Mouse (Mus musculus): ENCODE results near the gene Kif5c. TPM values are rescaled to one million over a fixed set of nuclear protein-coding genes. Genes with fewer than 3 reads are reported as not detected.

The Kif5c gene
- polyA plus RNA-seq, 1 experiment: 0.37 TPM

- no peak for DNase-seq
- 76% methylated on average over 7 of the region's 7 CpGs for WGBS
- no peak for TF ChIP-seq CTCF (IDR thresholded peaks at IDR 0.05; ENCODE audit: insufficient read depth, low read length)
- TF ChIP-seq POLR2A (IDR thresholded peaks at IDR 0.05; ENCODE audit: borderline replicate concordance, extremely low read depth, low read depth, low read length): no peak
- Histone ChIP-seq H3K4me1 (ENCODE audit: control insufficient read depth, insufficient read depth, low read length) (no peaks in the 10 kb centered on the region), H3K4me3 (replicated peaks; ENCODE audit: extremely low read depth, low read depth, low read length) (no peak overlapping the region)
Observed at GRCm38 (mm10) chr2:49757616-49758015, 138.5 kb downstream of the Kif5c start.

- Histone ChIP-seq H3K4me1 (ENCODE audit: control insufficient read depth, insufficient read depth, low read length) (no peaks in the 10 kb centered on the region), H3K4me3 (replicated peaks; ENCODE audit: extremely low read depth, low read depth, low read length) (no peak overlapping the region)
- DNase-seq: peak; percentile 11
- WGBS: 44% methylated on average over 7 of the region's 7 CpGs
- TF ChIP-seq POLR2A (IDR thresholded peaks at IDR 0.05; ENCODE audit: borderline replicate concordance, extremely low read depth, low read depth, low read length) (no peak), CTCF (IDR thresholded peaks at IDR 0.05; ENCODE audit: insufficient read depth, low read length) (peak; percentile 22; the same call in 1 of the 2 replicates)
Observed at GRCm38 (mm10) chr2:49764331-49764946, 145.3 kb downstream of the Kif5c start.

- WGBS: 78% methylated on average over 2 of the region's 2 CpGs
- H3K4me1 ChIP-seq (ENCODE audit: control insufficient read depth, insufficient read depth, low read length): no peaks in the 10 kb centered on the region
- no peak overlapping the region for H3K4me3 ChIP-seq (replicated peaks; ENCODE audit: extremely low read depth, low read depth, low read length)
- TF ChIP-seq POLR2A (IDR thresholded peaks at IDR 0.05; ENCODE audit: borderline replicate concordance, extremely low read depth, low read depth, low read length): no peak
- no peak for TF ChIP-seq CTCF (IDR thresholded peaks at IDR 0.05; ENCODE audit: insufficient read depth, low read length)
- no peak for DNase-seq
Observed at GRCm38 (mm10) chr2:49768916-49769315, 149.8 kb downstream of the Kif5c start.

- H3K4me3 ChIP-seq (replicated peaks; ENCODE audit: extremely low read depth, low read depth, low read length): no peak overlapping the region
- TF ChIP-seq CTCF (IDR thresholded peaks at IDR 0.05; ENCODE audit: insufficient read depth, low read length) (no peak), POLR2A (IDR thresholded peaks at IDR 0.05; ENCODE audit: borderline replicate concordance, extremely low read depth, low read depth, low read length) (no peak)
- no peak for DNase-seq
- 69% methylated on average over 5 of the region's 5 CpGs for WGBS
- H3K4me1 ChIP-seq (ENCODE audit: control insufficient read depth, insufficient read depth, low read length): no peaks in the 10 kb centered on the region
Observed at GRCm38 (mm10) chr2:49770440-49770839, 151.3 kb downstream of the Kif5c start.

- Histone ChIP-seq H3K4me1 (ENCODE audit: control insufficient read depth, insufficient read depth, low read length) (no peaks in the 10 kb centered on the region), H3K4me3 (replicated peaks; ENCODE audit: extremely low read depth, low read depth, low read length) (no peak overlapping the region)
- no peak for TF ChIP-seq POLR2A (IDR thresholded peaks at IDR 0.05; ENCODE audit: borderline replicate concordance, extremely low read depth, low read depth, low read length)
- TF ChIP-seq CTCF (IDR thresholded peaks at IDR 0.05; ENCODE audit: insufficient read depth, low read length): no peak
- 42% methylated on average over 11 of the region's 11 CpGs for WGBS
- no peak for DNase-seq
Observed at GRCm38 (mm10) chr2:49771172-49771571, 152.1 kb downstream of the Kif5c start.

- Histone ChIP-seq H3K4me3 (replicated peaks; ENCODE audit: extremely low read depth, low read depth, low read length) (no peak overlapping the region), H3K4me1 (ENCODE audit: control insufficient read depth, insufficient read depth, low read length) (no peaks in the 10 kb centered on the region)
- no peak for DNase-seq
- 62% methylated on average over 10 of the region's 10 CpGs for WGBS
- TF ChIP-seq POLR2A (IDR thresholded peaks at IDR 0.05; ENCODE audit: borderline replicate concordance, extremely low read depth, low read depth, low read length) (no peak), CTCF (IDR thresholded peaks at IDR 0.05; ENCODE audit: insufficient read depth, low read length) (no peak)
Observed at GRCm38 (mm10) chr2:49773194-49773931, 154.3 kb downstream of the Kif5c start.

- Histone ChIP-seq H3K4me3 (replicated peaks; ENCODE audit: extremely low read depth, low read depth, low read length) (no peak overlapping the region), H3K4me1 (ENCODE audit: control insufficient read depth, insufficient read depth, low read length) (no peaks in the 10 kb centered on the region)
- TF ChIP-seq CTCF (IDR thresholded peaks at IDR 0.05; ENCODE audit: insufficient read depth, low read length) (no peak), POLR2A (IDR thresholded peaks at IDR 0.05; ENCODE audit: borderline replicate concordance, extremely low read depth, low read depth, low read length) (no peak)
- no peak for DNase-seq
Observed at GRCm38 (mm10) chr2:49774180-49774579, 155.1 kb downstream of the Kif5c start.

- TF ChIP-seq CTCF (IDR thresholded peaks at IDR 0.05; ENCODE audit: insufficient read depth, low read length): no peak
- no peak for TF ChIP-seq POLR2A (IDR thresholded peaks at IDR 0.05; ENCODE audit: borderline replicate concordance, extremely low read depth, low read depth, low read length)
- 79% methylated on average over 4 of the region's 4 CpGs for WGBS
- Histone ChIP-seq H3K4me1 (ENCODE audit: control insufficient read depth, insufficient read depth, low read length) (no peaks in the 10 kb centered on the region), H3K4me3 (replicated peaks; ENCODE audit: extremely low read depth, low read depth, low read length) (no peak overlapping the region)
- DNase-seq: no peak
Observed at GRCm38 (mm10) chr2:49775187-49775586, 156.1 kb downstream of the Kif5c start.

GRCm38 (mm10) chr2:49775735-49776134 is 156.6 kb downstream of the Kif5c start:
- TF ChIP-seq CTCF (IDR thresholded peaks at IDR 0.05; ENCODE audit: insufficient read depth, low read length) (no peak), POLR2A (IDR thresholded peaks at IDR 0.05; ENCODE audit: borderline replicate concordance, extremely low read depth, low read depth, low read length) (no peak)
- DNase-seq: no peak

GRCm38 (mm10) chr2:49776407-49776806 is 157.3 kb downstream of the Kif5c start:
- TF ChIP-seq POLR2A (IDR thresholded peaks at IDR 0.05; ENCODE audit: borderline replicate concordance, extremely low read depth, low read depth, low read length) (no peak), CTCF (IDR thresholded peaks at IDR 0.05; ENCODE audit: insufficient read depth, low read length) (no peak)
- DNase-seq: no peak
- H3K4me1 ChIP-seq (ENCODE audit: control insufficient read depth, insufficient read depth, low read length): no peaks in the 10 kb centered on the region
- 83% methylated on average over 4 of the region's 4 CpGs for WGBS
- no peak overlapping the region for H3K4me3 ChIP-seq (replicated peaks; ENCODE audit: extremely low read depth, low read depth, low read length)

More at GRCm38 (mm10) chr2:49775735-49776134, 156.6 kb downstream of the Kif5c start:
- Histone ChIP-seq H3K4me3 (replicated peaks; ENCODE audit: extremely low read depth, low read depth, low read length) (no peak overlapping the region), H3K4me1 (ENCODE audit: control insufficient read depth, insufficient read depth, low read length) (no peaks in the 10 kb centered on the region)
